Mouse (Mus musculus) myocyte (in vitro differentiated cells): ENCODE measurements around the gene Tbce. TPM values are rescaled to one million over a fixed set of nuclear protein-coding genes. Genes with fewer than 3 reads are reported as not detected.

Experiments
- H3K27me3 ChIP-seq: one replicate; pipeline ENCODE4 v1.6.1; 2011; ENCODE audit not compliant: control insufficient read depth, insufficient read depth, insufficient read length
- H3K36me3 ChIP-seq: one replicate; pipeline ENCODE4 v1.6.1; 2011; ENCODE audit not compliant: control insufficient read depth, insufficient read depth
- H3K4me2 ChIP-seq: one replicate; pipeline ENCODE4 v1.6.1; 2011; ENCODE audit warnings: low read depth, control low read depth
- H3K4me3 ChIP-seq: one replicate; pipeline ENCODE4 v1.5.1; 2011; ENCODE audit warnings: mild to moderate bottlenecking, control low read depth, moderate library complexity
- H3K79me2 ChIP-seq: one replicate; pipeline ENCODE4 v1.6.1; 2011; ENCODE audit not compliant: control insufficient read depth, insufficient read depth
- H3ac ChIP-seq: one replicate; pipeline ENCODE4 v1.6.1; 2011; ENCODE audit not compliant: control insufficient read depth, insufficient read length
- CEBPB ChIP-seq: IDR thresholded peaks from 2 replicates; pipeline ENCODE4 v1.6.1; 2011; ENCODE audit warnings: mild to moderate bottlenecking, moderate library complexity; ENCODE audit not compliant: poor library complexity, insufficient read depth, severe bottlenecking
- E2F4 ChIP-seq: IDR thresholded peaks from one replicate; pipeline ENCODE4 v1.6.1; 2011; ENCODE audit warnings: mild to moderate bottlenecking, control low read depth, moderate library complexity; ENCODE audit not compliant: insufficient read depth
- MAX ChIP-seq: IDR thresholded peaks from one replicate; pipeline ENCODE4 v1.6.1; 2011; ENCODE audit warnings: low read depth, mild to moderate bottlenecking, control low read depth
- MYOD1 ChIP-seq, 3 experiments: IDR thresholded peaks; one replicate each; pipeline ENCODE4 v1.6.1; 2011; ENCODE audit warnings: control low read depth in 2 of 3, low read depth in 2 of 3, mild to moderate bottlenecking in 2 of 3, moderate library complexity in 1 of 3; ENCODE audit not compliant: insufficient read length in 2 of 3, control insufficient read depth in 1 of 3
- MYOG ChIP-seq, 3 experiments: IDR thresholded peaks; one replicate each; pipeline ENCODE4 v1.6.1; 2011; ENCODE audit warnings: control low read depth in 2 of 3, low read depth in 2 of 3, mild to moderate bottlenecking in 2 of 3; ENCODE audit not compliant: insufficient read length in 2 of 3, control insufficient read depth in 1 of 3, insufficient read depth in 1 of 3
- POLR2A ChIP-seq: IDR thresholded peaks from one replicate; pipeline ENCODE4 v1.6.1; 2011; ENCODE audit warnings: low read depth, mild to moderate bottlenecking, control low read depth, moderate library complexity; ENCODE audit not compliant: insufficient read length
- POLR2AphosphoS2 ChIP-seq: IDR thresholded peaks from one replicate; pipeline ENCODE4 v1.6.1; 2011; ENCODE audit warnings: low read depth, control low read depth; ENCODE audit not compliant: insufficient read length
- REST ChIP-seq: IDR thresholded peaks from one replicate; pipeline ENCODE4 v1.6.1; 2011; ENCODE audit warnings: mild to moderate bottlenecking, control low read depth, moderate library complexity; ENCODE audit not compliant: insufficient read depth, insufficient read length
- SRF ChIP-seq: IDR thresholded peaks from one replicate; pipeline ENCODE4 v1.6.1; 2011; ENCODE audit warnings: low read depth; ENCODE audit not compliant: control insufficient read depth, insufficient read length
- TCF12 ChIP-seq: IDR thresholded peaks from one replicate; pipeline ENCODE4 v1.6.1; 2011; ENCODE audit warnings: mild to moderate bottlenecking, control low read depth; ENCODE audit not compliant: poor library complexity, insufficient read depth, severe bottlenecking
- TCF3 ChIP-seq: IDR thresholded peaks from one replicate; pipeline ENCODE4 v1.6.1; 2011; ENCODE audit warnings: low read depth, control low read depth; ENCODE audit not compliant: insufficient read length
- USF1 ChIP-seq: IDR thresholded peaks from one replicate; pipeline ENCODE4 v1.6.1; 2011; ENCODE audit warnings: low read depth, mild to moderate bottlenecking, control low read depth, moderate library complexity
- polyA plus RNA-seq: library from polyadenylated mRNA; unstranded; fragments of >200 nt; fragmentation: generic; extraction: Trizol; gene quantifications from one replicate; pipeline ENCODE4 v1.2.1, GENCODE M21; 2012; ENCODE audit warnings: missing spikeins

The Tbce gene
- polyA plus RNA-seq, 1 experiment, result 20.3 TPM

DNA sequence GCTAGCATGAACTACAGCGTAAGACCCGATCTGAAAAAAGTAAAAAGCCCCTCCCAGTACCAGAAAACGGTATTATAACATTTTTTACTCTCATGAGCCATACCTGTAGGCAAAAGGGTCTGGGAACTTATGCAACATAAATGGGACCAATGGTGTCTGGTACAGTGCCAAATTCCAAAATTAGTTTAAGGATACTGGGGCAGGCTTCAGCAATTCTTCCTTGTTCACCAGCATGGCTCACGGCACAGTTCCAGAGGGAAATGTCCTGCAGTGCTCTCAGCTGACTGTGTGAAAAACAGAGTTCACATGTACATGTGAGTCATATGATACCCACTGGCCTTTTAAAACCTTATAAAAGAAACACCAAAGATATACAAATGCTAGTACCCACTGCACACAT, 24.9 kb downstream of the Tbce start:
- H3K79me2 ChIP-seq, result no peaks in the 10 kb centered on the region
- no peak overlapping the region for H3K4me3 ChIP-seq
- H3K27me3 ChIP-seq, result no peaks in the 10 kb centered on the region
- H3K36me3 ChIP-seq, result peaks cover 49% of the 10 kb centered on the region
- H3ac ChIP-seq, result no peak overlapping the region
- TF ChIP-seq SRF (no peak), CEBPB (no peak), MAX (no peak), POLR2A (no peak), POLR2AphosphoS2 (no peak), MYOG (IDR thresholded peaks at IDR 0.05; ENCODE audit: control insufficient read depth in 1 of 3, insufficient read depth in 1 of 3, insufficient read length in 2 of 3, low read depth in 2 of 3) (no peak)
- H3K4me2 ChIP-seq, result no peak overlapping the region

DNA sequence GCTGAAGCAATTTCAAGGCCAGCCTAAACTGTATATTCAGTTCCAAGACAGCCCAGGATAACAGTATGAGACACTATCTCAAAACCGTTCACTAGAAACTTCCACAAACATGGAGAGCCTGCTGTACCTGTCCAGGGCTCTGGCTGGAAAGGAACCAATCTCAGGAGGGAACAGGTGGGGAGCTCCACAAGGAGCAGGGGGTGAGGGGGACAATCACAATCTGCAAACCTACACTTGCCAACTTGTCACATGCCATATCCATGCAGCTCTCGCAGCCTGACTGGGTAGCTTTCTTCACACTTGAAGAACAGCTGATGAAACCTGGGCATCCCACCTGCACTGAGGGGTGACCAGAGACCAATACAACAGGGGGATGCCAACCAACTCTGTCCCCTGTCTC, 25.4 kb downstream of the Tbce start:
- Histone ChIP-seq H3ac (no peak overlapping the region), H3K4me3 (no peak overlapping the region), H3K4me2 (no peak overlapping the region), H3K79me2 (no peaks in the 10 kb centered on the region), H3K36me3 (peaks cover 53% of the 10 kb centered on the region), H3K27me3 (no peaks in the 10 kb centered on the region)
- TF ChIP-seq POLR2AphosphoS2 (no peak), MAX (no peak)

DNA sequence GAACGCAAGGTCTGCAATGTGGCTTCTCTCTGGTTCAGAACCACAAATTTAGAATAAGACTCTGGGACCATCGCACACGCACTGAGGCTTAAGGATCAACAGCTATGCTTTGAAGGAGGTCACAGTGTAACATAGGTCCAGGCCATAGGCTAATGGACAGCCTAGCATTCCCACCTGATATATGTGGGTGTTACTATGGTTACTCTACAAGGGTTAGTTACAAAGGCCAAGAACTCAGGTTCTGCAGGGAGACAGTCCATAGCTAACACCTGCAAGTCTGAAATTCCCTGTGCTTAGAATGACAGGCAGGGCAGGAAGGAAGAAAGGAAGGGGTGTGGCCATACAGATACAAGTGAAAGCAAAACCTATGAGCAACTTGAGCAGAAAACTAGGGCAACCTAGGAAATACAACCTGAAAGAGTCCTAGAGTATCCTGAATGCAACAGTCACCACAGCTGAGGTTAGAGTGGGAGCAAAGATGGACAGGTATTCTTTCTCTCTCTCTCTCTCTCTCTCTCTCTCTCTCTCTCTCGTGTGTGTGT, 27.9 kb downstream of the Tbce start:
- TF ChIP-seq POLR2A (no peak), TCF3 (no peak), MYOG (IDR thresholded peaks at IDR 0.05; ENCODE audit: control insufficient read depth in 1 of 3, insufficient read depth in 1 of 3, insufficient read length in 2 of 3, low read depth in 2 of 3) (no peak), CEBPB (no peak), USF1 (no peak), MYOD1 (IDR thresholded peaks at IDR 0.05; ENCODE audit: control insufficient read depth in 1 of 3, insufficient read length in 2 of 3, low read depth in 2 of 3) (no peak), TCF12 (no peak), REST (no peak), E2F4 (no peak), SRF (no peak), POLR2AphosphoS2 (no peak), MAX (no peak)
- no peak overlapping the region for H3K4me3 ChIP-seq
- H3K4me2 ChIP-seq, result no peak overlapping the region
- no peaks in the 10 kb centered on the region for H3K27me3 ChIP-seq
- H3K36me3 ChIP-seq, result peaks cover 54% of the 10 kb centered on the region
- no peak overlapping the region for H3ac ChIP-seq
- H3K79me2 ChIP-seq, result no peaks in the 10 kb centered on the region

DNA sequence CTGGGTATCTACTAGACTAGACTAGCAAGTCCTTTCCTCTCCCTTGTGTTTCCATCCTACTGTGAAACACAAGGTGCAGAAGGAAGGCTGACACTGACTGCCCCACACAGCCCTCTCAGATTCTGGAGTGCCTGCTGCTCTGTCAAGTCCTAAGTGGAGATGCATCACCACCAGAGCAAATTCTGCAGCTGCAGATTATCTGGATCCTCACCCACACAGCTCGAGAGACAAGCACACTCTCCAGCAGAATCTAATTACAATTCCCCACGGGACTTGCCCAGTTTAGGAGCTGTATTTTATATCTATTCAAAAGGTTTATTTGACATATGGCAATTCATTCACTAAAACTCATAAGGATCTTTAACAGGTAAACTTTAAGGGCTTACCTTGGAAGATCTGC, 33.4 kb downstream of the Tbce start:
- Histone ChIP-seq H3ac (no peak overlapping the region), H3K4me2 (no peak overlapping the region), H3K36me3 (peaks cover 53% of the 10 kb centered on the region), H3K4me3 (no peak overlapping the region), H3K79me2 (no peaks in the 10 kb centered on the region), H3K27me3 (no peaks in the 10 kb centered on the region)
- TF ChIP-seq POLR2AphosphoS2 (no peak), CEBPB (no peak), MYOD1 (IDR thresholded peaks at IDR 0.05; ENCODE audit: control insufficient read depth in 1 of 3, insufficient read length in 2 of 3, low read depth in 2 of 3) (no peak), USF1 (no peak), MYOG (IDR thresholded peaks at IDR 0.05; ENCODE audit: control insufficient read depth in 1 of 3, insufficient read depth in 1 of 3, insufficient read length in 2 of 3, low read depth in 2 of 3) (no peak), E2F4 (no peak), MAX (no peak), TCF3 (no peak), SRF (no peak), REST (no peak), TCF12 (no peak), POLR2A (no peak)

DNA sequence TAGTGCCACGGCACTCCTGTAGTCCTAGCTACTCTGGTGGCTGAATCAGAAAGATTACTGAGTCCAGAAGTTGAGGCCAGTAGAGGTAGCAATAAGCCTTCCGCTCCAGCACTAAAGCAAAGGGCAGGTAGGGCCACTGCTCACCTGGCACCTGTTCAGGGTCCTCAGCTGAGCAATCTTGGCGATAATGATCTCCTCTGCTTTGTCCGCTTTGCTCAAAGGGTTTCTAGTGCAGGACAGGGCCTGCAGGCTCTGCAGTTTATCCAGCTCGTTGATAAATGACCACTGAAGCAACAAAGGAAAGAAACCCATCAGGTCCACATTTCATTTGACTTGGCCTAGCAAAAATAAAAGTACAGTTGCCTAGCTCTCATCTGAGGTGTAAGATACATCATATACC, 34.4 kb downstream of the Tbce start:
- Histone ChIP-seq H3K79me2 (no peaks in the 10 kb centered on the region), H3K4me3 (no peak overlapping the region), H3K36me3 (peaks cover 53% of the 10 kb centered on the region), H3ac (no peak overlapping the region), H3K4me2 (no peak overlapping the region), H3K27me3 (no peaks in the 10 kb centered on the region)
- no peak for TF ChIP-seq CEBPB
- no peak for TF ChIP-seq TCF3
- no peak for TF ChIP-seq MAX
- TF ChIP-seq USF1, result no peak
- TF ChIP-seq SRF, result no peak
- TF ChIP-seq POLR2AphosphoS2, result no peak
- no peak for TF ChIP-seq POLR2A
- TF ChIP-seq REST, result no peak
- TF ChIP-seq TCF12, result no peak
- TF ChIP-seq E2F4, result no peak
- no peak for TF ChIP-seq MYOG (IDR thresholded peaks at IDR 0.05; ENCODE audit: control insufficient read depth in 1 of 3, insufficient read depth in 1 of 3, insufficient read length in 2 of 3, low read depth in 2 of 3)
- no peak for TF ChIP-seq MYOD1 (IDR thresholded peaks at IDR 0.05; ENCODE audit: control insufficient read depth in 1 of 3, insufficient read length in 2 of 3, low read depth in 2 of 3)
